Mouse (Mus musculus) left cerebral cortex, postnatal 14 days (tissue): Measurements from ENCODE around the gene Cracr2a. TPM values are rescaled to one million over a fixed set of nuclear protein-coding genes. Genes with fewer than 3 reads are reported as not detected.

Source experiments
- DNase-seq, 2 experiments: peaks; one replicate each; pipeline ENCODE4 v3.0.0; 2021 to 2022; ENCODE audit warnings: low spot score in 2 of 2, mixed read lengths in 1 of 2
- intact Hi-C: fragments of 180-260 bp; cut with DNase I; formaldehyde crosslinking; loops from one replicate; pipeline ENCODE4 v1.15.1; 2025
- total RNA-seq, 2 experiments: library from RNA; stranded (reverse); gene quantifications; 2 replicates each; pipeline ENCODE4 v1.2.3; 2021

Gene Cracr2a
- total RNA-seq, 2 experiments from 2014 or later = 2.0 to 2.3 TPM

DNA sequence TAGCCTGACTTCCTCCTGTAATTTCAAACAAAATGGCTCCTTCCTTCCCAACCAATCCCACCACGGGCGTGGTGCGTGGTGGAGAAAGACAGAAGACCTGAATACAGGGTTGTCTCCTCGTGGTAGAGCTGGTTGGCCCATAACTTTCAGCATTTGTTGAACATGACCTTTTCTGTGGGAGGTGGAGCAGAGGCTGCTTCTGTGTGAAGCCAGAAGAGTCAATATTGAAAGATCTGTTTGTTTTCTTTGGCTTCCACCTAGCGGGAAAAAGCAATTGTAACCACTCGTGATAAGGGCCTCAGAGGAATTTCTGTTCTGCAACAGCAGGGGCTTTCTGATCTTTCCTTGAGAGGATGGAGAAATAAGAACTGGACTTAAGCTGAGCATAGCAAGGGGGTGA is 5.6 kb upstream of the Cracr2a start:
- intact Hi-C loops = no loop called here
- no peak for DNase-seq

DNA sequence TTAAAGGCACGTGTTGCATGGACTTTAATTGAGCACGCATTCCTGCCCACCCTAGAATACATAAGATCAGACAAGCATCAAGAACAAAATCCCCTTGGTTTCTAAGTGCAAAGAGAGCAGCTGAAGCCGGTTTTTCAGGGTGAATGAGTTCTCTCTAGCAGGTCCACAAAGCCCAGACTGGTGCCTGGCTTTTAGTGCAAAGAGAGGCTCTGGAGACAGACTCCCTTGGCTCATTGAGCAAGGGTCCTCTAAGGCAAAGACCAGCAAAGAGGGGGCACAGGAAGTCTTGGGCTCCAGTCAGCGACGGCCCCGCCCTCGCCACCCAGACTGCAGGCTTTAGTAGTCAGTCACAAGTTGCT is 287 bp upstream of the Cracr2a start:
- intact Hi-C loops = no loop called here
- DNase-seq = no peak

DNA sequence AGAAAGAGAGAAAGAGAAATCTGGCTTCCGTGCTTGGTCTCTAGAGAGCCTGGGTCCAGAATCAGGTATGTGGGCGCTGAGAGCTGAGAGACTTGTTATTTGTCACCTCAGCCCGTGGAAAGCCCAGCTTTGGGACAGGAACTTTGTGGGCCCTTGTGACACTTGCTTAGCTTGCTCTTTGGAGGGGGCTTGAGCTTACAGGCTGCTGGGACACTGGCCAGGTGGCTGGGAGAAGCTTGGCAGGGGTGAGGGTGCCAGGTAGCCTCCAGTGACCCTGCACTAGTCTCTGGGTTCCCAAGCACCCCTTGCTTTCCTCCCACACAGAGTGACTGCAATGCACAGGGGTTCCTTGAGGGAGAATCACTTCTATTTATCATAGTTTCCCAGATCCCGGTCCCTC is 2.4 kb downstream of the Cracr2a start:
- no peak for DNase-seq
- intact Hi-C loops = no loop called here

DNA sequence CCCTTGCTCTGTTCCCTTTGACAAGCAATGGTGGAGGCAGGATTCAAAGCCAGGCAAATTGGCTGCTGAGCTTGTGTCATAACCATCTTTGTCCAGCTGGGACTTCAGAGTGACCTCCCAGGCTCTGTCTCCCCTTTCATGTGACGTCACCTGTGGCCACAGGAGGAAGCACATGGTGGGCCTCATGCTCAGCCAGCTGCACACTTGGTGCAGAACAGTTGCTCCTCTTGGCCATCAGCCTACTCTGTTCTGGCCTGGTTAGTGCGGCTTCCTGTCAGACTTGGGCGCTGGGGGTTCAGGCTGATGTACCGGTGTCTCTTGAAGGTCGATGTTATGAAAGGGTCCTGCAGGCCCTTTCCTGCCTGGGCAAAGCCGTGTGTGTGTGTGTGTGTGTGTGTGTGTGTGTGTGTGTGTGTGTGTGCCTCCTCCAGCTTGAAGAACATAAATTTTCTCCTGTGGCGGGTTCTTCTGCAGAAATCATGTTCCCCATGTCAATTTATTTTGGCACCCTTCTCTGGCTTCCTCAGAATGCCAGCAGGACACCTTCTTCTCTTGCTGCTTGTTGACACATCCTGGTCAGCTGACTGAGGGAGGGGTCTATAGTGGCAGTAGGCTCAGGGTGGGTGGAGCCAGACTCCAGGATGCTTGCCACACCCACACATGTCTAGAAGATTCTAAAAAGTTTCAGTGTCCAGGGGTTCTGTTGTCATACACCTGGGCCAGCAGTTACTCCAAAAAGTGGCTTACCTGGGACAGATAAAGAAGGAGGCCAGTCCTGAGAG is 5.0 kb downstream of the Cracr2a start:
- intact Hi-C loops = no loop called here
- DNase-seq = peak in 1 of 2 experiments; percentile 19

DNA sequence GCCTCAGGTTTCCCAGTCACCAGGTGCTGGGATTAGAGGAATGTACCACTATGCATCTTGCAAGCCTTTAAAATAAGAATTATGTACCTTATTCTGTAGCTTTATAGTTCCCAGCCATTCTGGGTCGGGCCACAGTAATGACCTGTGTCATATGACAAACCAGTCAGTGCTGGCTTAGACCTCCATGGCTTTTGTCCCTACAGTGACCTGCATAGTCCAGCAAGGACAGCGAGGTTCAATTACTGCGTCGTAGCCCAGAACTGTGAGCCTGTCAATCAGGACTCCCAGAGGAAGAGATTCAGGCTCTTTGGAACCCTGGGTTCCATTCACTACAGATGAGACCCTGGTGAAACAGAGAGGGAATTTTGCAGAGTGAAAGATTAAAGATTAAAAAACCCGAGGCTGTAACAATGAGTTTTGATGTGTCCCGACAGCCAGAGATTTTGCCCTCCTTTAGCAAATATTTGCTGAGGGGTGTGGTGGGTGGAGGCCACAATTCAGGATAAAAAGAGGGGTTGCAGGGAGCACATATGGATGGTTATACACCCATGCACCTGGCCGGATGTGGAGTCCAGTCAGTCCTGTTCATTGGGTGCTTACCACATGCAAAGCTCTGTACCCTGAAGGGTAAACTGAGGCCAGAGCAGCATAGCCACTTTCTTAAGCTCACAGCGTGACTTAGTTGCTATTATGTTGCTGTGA is 10.9 kb downstream of the Cracr2a start:
- intact Hi-C loops = no loop called here
- no peak for DNase-seq

DNA sequence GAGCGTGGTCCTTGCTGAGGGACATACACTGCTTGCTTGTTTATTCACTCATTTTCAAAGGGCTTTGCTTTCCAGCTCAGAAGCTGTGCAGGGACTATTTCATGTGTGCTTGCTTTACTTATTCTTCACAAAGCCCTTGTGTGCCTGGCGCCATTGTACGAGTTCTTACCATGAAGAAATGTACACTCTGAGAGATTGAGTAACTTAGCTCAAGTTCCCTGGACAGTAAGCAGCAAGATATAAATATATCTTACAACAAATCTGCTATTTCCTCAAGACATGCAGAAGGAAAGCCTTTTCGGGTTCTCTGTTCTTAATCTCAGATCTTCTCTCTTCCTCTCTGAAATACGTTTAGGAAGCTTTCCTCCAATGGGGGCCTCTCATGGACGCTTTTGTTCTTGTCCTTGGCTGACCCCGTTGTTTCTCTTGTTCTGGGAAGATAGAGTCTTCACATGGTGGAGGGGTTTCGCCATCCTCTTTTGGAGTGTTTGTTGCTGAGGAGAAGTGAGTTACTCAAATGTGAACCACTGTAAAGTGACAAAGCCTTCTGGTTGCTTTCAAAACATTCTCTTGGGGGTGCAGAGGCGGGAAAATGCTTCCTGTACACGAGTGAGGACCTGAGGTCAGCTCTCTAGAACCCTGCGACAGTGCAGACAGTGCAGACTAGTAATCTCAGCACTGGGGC is 12.8 kb downstream of the Cracr2a start:
- intact Hi-C loops = no loop called here

DNA sequence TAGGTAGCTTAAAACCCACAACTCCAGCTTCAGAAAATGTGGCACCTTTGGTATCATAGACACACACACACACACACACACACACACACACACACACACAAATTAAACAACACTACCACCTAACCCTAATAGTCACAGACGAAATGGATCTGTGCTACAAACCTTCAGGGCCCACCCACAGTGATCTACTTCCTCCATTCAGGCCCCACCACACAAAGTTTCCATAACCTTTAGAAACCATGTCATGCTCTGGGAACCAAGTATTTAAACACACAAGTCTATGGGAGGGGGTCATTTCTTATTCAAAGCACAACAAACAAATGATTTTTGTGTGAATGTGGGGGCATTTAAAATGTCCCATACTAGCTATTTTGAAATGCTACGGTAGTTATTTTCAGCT is 14.1 kb downstream of the Cracr2a start:
- DNase-seq = no peak
- intact Hi-C loops = no loop called here

More for the DNA sequence above, 12.8 kb downstream of the Cracr2a start:
- DNase-seq = no peak

DNA sequence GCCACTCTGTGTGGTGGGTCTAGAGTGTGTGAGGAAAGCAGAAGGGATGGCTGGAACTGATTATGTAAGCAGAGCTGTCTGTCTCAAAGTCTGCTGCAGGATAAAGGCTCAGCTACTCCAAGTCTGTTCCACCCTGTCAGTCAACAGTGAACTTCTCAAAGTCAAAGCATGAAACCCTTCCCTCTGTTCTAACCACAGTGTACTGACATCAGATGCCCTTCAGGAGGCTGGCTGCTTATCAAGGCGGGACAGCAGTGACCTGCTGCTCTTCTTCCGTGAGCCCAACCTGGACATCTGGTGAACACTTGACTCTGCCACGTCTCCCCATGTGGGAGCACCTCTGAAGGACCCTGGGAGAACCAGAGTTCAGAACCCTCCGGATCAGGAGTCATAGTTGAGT is 16.6 kb downstream of the Cracr2a start:
- DNase-seq = no peak
- intact Hi-C loops = no loop called here

DNA sequence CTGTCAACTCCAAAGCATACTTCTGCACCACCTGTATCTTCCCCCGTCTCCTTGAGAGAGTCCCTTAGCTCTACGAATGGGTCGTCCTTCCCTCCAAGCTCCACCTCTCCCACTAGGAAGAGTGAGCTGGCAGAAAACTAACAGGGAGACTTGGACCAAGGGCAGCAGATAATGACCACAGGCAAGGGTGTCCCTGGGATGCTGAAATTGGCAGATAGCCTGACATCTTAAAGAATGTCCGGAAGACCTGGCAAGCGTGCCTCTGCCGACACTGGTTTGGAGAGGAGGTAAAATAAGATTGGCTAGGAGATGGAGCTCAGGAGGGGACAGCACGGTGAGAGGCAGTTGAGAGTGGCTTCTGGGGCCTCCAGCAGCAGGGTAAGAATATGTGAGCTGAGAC is 17.2 kb downstream of the Cracr2a start:
- intact Hi-C loops = no loop called here

DNA sequence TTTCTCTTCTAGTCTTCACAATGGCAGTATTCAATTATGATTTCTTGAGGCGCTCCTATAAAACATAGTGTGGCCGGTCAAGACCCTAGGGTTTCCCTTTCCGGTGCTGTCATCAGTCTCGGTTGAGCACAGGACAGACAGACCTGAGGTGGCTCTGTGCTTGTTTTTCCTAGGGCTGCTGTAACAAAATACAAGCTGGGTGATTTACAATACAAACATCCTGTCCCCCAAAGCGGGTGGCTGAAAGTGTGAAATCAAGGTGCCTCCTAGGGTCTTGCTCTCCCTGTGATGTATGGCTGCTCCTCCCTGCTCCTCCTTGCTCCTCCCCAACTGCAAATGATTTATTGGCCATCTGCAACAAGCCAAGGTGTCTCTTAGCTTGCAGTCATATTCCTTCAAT is 17.7 kb downstream of the Cracr2a start:
- intact Hi-C loops = no loop called here
- no peak for DNase-seq

More for the DNA sequence above, 17.2 kb downstream of the Cracr2a start:
- no peak for DNase-seq

DNA sequence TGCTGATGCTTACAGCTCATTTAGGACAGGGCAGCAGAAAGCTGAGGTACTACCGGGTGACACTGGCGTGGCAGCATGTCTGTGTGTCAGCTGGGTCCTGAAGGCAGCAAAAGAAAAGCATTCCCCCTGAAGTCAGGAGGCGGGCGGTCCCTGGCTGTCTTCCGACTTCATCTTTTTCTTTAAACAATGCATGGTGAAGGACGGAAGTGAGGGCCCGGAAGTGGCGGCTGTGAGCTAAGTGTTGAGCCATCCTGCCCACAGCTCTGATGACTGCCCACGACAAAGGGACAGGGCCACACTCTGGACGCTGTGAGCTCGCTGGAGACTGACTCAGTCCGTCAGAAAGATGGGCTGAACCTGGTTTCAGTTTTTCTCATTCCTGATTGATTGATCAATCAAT is 20.8 kb downstream of the Cracr2a start:
- intact Hi-C loops = loop anchor here (5.0 kb wide), 1 partner anchor 40 kb away; no protein-coding TSS in a partner anchor
- DNase-seq = no peak

DNA sequence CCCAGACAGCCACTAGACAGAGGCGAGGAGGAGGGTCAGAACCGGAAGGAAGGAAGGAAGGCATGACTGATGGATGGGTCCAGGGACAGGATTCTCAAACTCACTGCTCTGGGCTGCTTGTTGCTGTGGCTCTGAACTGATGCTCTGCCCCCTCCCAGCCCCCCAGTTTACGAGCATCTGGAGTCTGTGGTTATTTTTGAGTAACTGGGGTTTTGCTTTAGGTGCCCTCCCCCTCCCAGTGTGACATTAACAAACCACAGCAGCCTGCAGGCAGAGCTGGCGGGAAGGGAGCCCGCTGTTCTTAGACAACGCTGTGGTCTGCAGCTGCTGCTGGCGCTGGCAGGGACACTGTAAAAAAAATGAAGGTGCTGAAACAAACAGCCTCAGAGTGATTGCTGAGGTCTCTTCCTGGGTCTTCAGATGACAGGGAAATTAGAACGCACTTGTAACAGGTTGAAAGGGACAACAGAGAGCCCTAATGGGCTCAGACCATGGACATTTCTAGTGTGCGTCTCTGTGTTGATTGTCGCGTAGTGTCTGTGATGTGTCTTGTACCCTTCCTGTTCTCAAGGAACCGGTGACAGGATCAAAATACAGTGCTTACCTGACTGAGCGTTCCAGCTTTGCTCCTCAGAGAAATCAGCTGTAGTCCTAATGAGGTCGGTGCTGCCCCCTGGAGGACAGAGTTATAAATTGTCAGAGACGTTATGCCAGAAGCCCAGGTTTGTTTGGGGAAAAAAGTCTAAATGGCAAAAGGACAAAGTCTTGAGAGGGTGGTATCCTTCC is 21.4 kb downstream of the Cracr2a start:
- DNase-seq = peak; percentile 89
- intact Hi-C loops = loop anchor here (5.0 kb wide), 1 partner anchor 40 kb away; no protein-coding TSS in a partner anchor

DNA sequence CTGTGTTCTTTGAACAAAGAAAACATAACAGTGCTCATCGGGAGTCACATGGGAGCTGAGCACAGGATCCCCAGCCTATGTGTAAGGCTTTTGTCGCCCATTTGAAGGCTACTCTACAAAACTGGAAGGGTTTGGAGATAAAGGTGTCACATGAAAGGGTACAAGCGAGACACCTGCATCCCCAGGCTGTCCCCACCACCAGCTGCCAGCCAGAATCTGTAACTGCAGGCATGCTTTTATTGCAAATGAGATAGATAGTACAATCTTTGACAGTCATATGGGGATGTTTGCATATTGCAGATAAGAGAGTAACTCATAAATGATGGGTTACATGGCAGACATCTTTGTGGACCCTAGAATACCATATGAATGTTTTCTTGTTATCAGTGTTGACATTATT is 30.3 kb downstream of the Cracr2a start:
- intact Hi-C loops = no loop called here
- no peak for DNase-seq

DNA sequence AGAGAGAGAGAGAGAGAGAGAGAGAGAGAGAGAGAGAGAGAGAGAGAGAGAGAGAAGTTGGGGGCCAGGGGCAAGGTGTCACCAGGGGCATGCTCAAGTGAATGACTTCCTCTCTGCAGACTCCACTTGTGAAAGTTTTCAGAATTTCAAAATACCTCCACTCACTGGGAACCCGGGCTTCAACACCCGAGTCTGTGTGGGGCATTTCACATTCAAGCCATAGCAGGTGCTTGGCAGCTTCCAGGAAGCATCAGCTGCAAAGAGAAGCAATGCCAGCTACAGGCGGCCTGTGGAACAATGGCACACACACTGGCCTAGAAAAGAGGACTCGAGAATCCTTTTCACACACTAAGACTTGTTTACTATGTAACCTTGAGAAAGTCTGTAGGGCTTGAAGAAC is 32.3 kb downstream of the Cracr2a start:
- DNase-seq = peak in 1 of 2 experiments; percentile 49

DNA sequence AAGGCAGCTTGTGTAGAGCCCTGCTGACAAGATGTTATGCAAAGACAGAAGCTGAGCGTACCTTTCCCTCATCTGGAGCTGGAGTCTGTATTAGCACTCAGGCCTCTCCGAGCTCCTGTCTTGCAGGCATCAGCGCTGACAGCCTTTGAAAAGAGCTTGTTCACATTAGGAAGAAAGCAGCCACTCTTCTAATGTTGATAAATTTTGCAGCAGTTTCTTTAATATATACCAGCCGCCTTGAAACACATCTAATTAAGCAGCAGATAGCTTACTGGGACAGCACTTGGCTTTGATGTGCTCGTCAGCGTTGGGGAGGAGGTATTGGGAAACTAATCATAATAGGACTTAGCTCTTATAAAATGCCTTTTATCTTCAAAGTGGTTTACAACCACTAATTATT is 38.1 kb downstream of the Cracr2a start:
- intact Hi-C loops = no loop called here
- no peak for DNase-seq

More for the DNA sequence above, 32.3 kb downstream of the Cracr2a start:
- intact Hi-C loops = no loop called here

DNA sequence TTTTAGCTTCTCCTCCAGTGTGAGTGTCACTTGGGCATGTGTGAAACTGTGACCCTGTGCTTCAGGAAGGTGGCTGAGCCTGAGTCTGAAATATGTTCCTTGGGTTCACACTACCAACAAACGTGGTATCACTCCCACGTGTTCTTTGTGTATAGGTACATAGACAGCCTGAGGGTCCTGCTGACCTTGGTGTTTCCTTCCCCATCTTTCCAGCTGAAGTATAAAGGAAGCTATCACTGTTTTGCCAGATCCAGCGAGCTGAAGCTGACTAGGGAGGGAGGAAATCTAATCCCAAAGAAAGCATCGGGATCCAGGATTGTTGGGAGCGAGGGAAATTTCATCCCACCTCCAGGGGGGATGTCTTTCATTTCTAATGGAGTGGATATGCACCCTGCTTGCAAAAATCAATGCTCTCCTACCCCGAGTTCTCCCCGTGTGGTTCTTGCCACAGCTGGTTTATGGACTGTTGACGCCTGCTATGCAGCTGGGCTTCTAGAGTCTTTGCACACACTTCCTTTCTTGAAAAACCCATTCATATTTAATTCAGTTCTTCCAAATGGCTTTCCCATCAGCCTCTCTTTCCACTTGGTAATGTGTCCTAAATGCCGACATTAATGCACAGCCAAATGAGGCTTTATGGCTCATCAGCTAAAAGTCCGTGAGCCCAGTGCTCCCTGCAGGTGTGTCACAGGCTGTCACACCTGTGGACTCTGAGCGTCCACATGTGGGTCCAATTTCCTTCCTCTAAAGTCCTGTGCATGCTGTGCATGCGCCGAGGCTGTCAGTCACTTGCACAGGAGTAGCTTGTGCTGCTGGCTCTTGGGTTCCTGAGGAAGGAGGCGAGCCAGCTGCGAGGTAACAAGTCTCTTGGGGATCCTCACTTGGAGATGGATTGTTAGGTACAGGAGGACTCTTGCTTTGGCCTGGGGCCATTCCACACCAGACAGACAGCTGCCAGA is 44.2 kb downstream of the Cracr2a start:
- no peak for DNase-seq
- intact Hi-C loops = no loop called here

DNA sequence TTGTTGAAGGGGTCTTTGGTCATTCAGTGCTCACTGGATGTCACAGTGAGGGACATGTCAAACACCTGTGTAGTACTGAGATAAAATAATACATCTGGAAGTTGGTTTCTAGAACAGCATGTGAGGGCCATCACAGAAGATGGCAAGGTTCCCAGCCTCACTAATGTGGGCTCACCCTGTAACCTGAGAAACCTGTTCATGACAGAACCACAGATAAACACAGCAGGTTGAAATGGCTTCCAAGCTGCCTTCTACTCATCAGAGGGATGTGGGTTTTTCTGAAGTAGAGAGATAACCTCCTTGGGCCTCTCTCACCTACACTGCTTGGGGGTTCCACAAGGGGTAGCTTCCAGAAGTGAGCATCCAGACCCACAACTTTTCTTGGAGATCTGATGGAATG is 48.5 kb downstream of the Cracr2a start:
- intact Hi-C loops = loop anchor here (10.0 kb wide), 1 partner anchor 155 kb away; the partner anchor contains the start of gene Prmt8
- no peak for DNase-seq

DNA sequence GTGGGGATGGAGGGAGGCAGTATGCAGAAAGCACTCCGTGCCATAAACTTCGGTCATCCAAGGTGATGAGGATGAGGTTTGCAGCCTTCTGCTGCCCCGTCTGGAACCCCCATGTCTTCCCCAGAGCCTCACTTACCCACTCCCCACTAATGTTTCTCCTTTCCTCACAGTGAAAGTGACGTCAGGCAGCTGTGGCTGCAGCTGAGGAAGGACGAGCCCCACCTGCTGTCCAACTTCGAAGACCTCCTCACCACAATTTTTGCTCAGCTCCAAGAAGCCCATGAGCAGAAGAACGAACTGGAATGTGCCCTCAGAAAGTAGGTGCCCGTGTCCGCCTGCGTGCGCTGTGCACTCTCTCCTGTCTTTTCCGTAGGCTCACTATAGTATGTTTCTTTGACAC is 50.1 kb downstream of the Cracr2a start:
- intact Hi-C loops = loop anchor here (10.0 kb wide), 1 partner anchor 154 kb away; the partner anchor contains the start of gene Prmt8
- no peak for DNase-seq
